Mouse (Mus musculus) neural tube, embryonic 13.5 days (tissue): Measurements from ENCODE around the gene Mpp3. TPM values are rescaled to one million over a fixed set of nuclear protein-coding genes. Genes with fewer than 3 reads are reported as not detected.

Source experiments
- ATAC-seq: fragments of 200-750 bp; cut with Nextera tagmentation; 2 replicates; pipeline ENCODE4 v1.8.0; 2017; ENCODE audit warnings: low read depth, mild to moderate bottlenecking, moderate TSS enrichment, moderate library complexity
- H3K27ac ChIP-seq: fragments of 300-500 bp; sonication (generic); replicated peaks from 2 replicates; pipeline ENCODE4 v1.5.1; 2015; ENCODE audit warnings: moderate library complexity, mild to moderate bottlenecking, inconsistent platforms
- H3K27me3 ChIP-seq: fragments of 300-500 bp; sonication (generic); 2 replicates; pipeline ENCODE4 v1.6.1; 2015; ENCODE audit warnings: mild to moderate bottlenecking, inconsistent platforms
- H3K36me3 ChIP-seq: fragments of 300-500 bp; sonication (generic); 2 replicates; pipeline ENCODE4 v1.6.1; 2015; ENCODE audit warnings: mild to moderate bottlenecking, inconsistent platforms
- H3K4me1 ChIP-seq: fragments of 300-500 bp; sonication (generic); replicated peaks from 2 replicates; pipeline ENCODE4 v1.6.1; 2015; ENCODE audit warnings: inconsistent platforms
- H3K4me2 ChIP-seq: fragments of 300-500 bp; sonication (generic); 2 replicates; pipeline ENCODE4 v1.6.1; 2015; ENCODE audit warnings: inconsistent platforms, mild to moderate bottlenecking, moderate library complexity
- H3K4me3 ChIP-seq: fragments of 300-500 bp; sonication (generic); 2 replicates; pipeline ENCODE4 v1.5.1; 2015; ENCODE audit warnings: mild to moderate bottlenecking, inconsistent platforms
- H3K9ac ChIP-seq: fragments of 300-500 bp; sonication (generic); 2 replicates; pipeline ENCODE4 v1.6.1; 2015; ENCODE audit warnings: moderate library complexity, mild to moderate bottlenecking, inconsistent platforms
- H3K9me3 ChIP-seq: fragments of 300-500 bp; sonication (generic); 2 replicates; pipeline ENCODE4 v1.6.1; 2016; ENCODE audit warnings: inconsistent platforms
- WGBS: fragments of 180-500 bp; shearing (Covaris S2); methylation state at CpG from one replicate; pipeline ENCODE4 v1.1.7; 2015; 5-methylcytosine and 5-hydroxymethylcytosine counted together
- polyA plus RNA-seq: library from polyadenylated mRNA; unstranded; fragments of >200 nt; fragmentation: Nextera tagmentation; extraction: Ambion mirVana; gene quantifications from 2 replicates; pipeline ENCODE4 v1.2.1, GENCODE M21; 2015

The Mpp3 gene
- polyA plus RNA-seq, 1 experiment from 2014 or later = 49.6 TPM

DNA sequence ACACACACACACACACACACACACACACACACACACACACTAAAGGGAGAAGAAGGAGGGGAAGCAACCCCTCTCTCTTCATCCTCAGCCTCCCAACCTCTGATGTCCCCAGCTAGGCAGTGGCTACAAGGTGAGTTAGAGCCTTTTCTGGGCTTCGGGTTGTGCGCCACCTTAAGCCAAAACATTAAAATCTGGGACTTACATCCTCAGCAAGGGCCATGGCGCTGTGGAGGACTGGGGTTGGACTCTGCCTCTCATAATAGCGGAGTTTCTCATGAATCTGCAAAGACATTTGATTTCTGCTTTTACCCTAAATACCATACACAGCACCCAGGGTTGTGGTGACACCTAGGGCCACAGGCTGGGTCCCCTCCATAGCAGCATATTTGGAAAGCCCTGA is 3.4 kb downstream of the Mpp3 start:
- Histone ChIP-seq H3K4me3 (peak overlapping the region; percentile 62), H3K9ac (peak overlapping the region; percentile 86)

DNA sequence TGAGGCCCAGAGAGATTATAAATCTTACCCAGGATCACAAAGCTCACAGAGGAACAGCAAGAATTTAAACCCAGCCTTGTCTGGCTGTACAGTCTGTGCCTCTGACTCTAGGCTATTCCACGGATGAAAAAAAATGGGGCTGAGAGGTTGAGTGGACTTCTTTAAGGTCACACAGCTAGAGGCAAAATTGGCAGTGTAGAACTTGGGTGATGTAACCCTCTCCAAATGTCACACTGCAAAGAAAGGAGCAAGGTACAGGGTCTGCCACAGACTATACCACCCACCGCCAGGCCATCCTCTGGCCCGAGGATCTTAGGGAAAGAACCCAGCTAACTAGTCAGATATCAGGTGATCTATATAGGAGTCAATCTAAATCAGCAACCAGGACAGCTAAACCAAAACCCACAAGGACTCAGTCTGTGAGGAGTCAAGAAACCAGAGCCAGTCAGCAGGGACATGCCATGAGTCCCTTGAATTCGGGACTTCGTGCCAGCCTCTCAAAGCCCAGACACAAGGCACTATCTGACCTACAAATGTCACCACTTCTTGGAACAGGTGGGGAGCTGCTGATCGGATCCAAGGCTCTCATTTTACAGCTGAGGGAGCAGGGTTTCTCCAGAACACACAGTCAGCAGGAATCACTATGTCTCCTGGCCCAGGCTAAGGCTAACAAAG is 4.0 kb downstream of the Mpp3 start:
- Histone ChIP-seq H3K9ac (no peak overlapping the region), H3K4me3 (no peak overlapping the region), H3K27me3 (no peaks in the 10 kb centered on the region), H3K4me2 (peak overlapping the region; percentile 3; the same call in 1 of the 2 replicates), H3K4me1 (peaks cover 45% of the 10 kb centered on the region), H3K36me3 (peaks cover 25% of the 10 kb centered on the region), H3K27ac (no peak overlapping the region), H3K9me3 (no peaks in the 10 kb centered on the region)
- no peak for ATAC-seq
- 78% methylated on average over 6 of the region's 6 CpGs for WGBS

More for the DNA sequence above, 3.4 kb downstream of the Mpp3 start:
- Histone ChIP-seq H3K4me1 (peaks cover 47% of the 10 kb centered on the region), H3K36me3 (peaks cover 25% of the 10 kb centered on the region), H3K4me2 (peak overlapping the region; percentile 65), H3K9me3 (no peaks in the 10 kb centered on the region), H3K27ac (0 out of 2 replicates have a peak overlapping the region, but pooled peaks have one; percentile 3), H3K27me3 (no peaks in the 10 kb centered on the region)
- no peak for ATAC-seq
- 81% methylated on average over 4 of the region's 4 CpGs for WGBS

DNA sequence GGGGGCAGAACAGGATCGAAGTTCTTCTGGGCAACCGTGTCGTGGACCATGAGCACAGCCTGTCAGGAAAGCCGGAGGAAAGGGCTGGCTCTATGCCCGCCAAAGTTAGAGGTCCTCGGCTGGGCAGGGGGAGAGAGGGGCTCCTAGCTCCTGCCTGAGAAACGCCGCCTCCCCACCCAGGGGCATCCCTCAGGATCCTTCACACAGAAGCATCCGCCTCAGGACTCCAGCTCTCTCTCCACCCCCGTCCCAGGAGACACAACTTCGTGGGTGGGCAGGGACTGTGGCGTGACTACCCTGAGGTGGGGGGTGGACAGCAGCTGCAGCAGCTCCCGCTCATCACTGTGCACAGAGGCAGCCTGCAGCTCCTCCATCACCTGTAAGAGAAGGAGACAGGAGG is 4.9 kb downstream of the Mpp3 start:
- Histone ChIP-seq H3K9ac (0 out of 2 replicates have a peak overlapping the region, but pooled peaks have one; percentile 17), H3K9me3 (no peaks in the 10 kb centered on the region), H3K27me3 (no peaks in the 10 kb centered on the region), H3K4me3 (no peak overlapping the region), H3K4me1 (peaks cover 45% of the 10 kb centered on the region), H3K4me2 (no peak overlapping the region), H3K36me3 (peaks cover 32% of the 10 kb centered on the region), H3K27ac (no peak overlapping the region)
- ATAC-seq = no peak
- 68% methylated on average over 13 of the region's 13 CpGs for WGBS

DNA sequence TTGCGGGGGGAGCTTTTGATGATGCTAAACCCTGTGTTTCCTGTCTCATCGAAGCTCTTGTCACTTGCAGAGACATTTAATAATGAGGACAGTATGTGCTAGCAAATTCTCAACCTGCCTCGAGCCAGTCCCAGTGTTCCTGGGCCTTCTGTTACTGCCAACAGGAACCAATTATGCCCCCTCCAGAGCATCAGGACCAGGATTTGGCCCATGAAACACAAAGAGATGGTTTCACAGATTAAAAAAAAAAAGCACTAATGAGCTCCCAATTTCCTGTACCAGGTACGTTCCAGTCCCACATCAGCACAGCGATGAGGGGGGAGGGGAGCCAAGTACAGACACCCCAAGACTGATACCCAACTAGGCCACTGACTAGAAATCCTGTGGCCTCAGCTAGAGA is 7.1 kb downstream of the Mpp3 start:
- Histone ChIP-seq H3K36me3 (peaks cover 54% of the 10 kb centered on the region), H3K4me3 (no peak overlapping the region), H3K9me3 (no peaks in the 10 kb centered on the region), H3K27me3 (no peaks in the 10 kb centered on the region), H3K4me2 (no peak overlapping the region), H3K4me1 (peaks cover 35% of the 10 kb centered on the region), H3K27ac (no peak overlapping the region), H3K9ac (no peak overlapping the region)
- no peak for ATAC-seq
- WGBS = 84% methylated on average over 5 of the region's 5 CpGs

DNA sequence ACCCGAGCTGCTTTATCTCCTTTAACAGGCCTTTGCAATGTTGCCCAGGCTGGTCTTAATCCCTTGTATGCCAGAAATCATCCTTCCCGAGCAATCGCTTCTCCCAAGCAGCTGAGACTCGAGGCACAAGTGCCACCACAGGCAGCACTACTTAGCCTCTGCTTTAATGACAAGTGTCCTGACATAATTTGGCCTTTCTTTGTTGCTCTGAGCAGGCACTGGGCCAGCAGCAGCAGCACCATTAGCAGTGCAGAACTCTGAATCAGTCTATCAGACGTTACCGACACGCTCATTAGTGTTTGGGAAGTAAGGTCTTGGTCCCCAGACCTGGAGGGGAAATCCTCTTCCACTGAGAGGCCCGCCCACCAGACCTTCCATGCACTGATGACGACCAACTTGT is 8.5 kb downstream of the Mpp3 start:
- H3K4me3 ChIP-seq = no peak overlapping the region
- H3K9me3 ChIP-seq = no peaks in the 10 kb centered on the region
- no peak overlapping the region for H3K9ac ChIP-seq
- H3K36me3 ChIP-seq = peaks cover 66% of the 10 kb centered on the region
- H3K27ac ChIP-seq = no peak overlapping the region
- H3K4me1 ChIP-seq = peaks cover 33% of the 10 kb centered on the region
- no peak for ATAC-seq
- H3K4me2 ChIP-seq = no peak overlapping the region
- WGBS = 64% methylated on average over 9 of the region's 9 CpGs
- no peaks in the 10 kb centered on the region for H3K27me3 ChIP-seq

DNA sequence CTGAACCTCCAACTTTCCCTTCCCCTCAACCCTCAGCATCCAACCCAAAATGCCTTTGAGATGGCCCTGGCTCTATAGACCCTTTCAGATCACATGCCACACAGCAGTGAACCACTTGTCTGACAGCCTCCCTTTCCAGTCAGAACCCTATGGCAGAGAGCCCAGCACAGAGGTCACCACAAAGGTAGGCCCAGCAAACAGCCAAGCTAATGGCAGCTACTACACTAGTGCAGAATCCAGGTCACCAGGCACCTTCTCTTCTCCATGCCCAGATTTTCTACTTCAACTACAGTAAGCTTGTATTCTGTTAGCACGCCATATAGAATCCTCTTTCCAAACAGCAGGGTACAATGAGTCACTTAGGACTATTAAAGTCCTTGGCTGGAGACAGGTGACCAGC is 12.1 kb downstream of the Mpp3 start:
- Histone ChIP-seq H3K4me2 (no peak overlapping the region), H3K9ac (no peak overlapping the region), H3K4me1 (peaks cover 16% of the 10 kb centered on the region), H3K27ac (no peak overlapping the region), H3K27me3 (no peaks in the 10 kb centered on the region), H3K4me3 (no peak overlapping the region), H3K9me3 (no peaks in the 10 kb centered on the region), H3K36me3 (peaks cover 76% of the 10 kb centered on the region)
- WGBS = 97% methylated on average over 1 of the region's 1 CpGs
- no peak for ATAC-seq

DNA sequence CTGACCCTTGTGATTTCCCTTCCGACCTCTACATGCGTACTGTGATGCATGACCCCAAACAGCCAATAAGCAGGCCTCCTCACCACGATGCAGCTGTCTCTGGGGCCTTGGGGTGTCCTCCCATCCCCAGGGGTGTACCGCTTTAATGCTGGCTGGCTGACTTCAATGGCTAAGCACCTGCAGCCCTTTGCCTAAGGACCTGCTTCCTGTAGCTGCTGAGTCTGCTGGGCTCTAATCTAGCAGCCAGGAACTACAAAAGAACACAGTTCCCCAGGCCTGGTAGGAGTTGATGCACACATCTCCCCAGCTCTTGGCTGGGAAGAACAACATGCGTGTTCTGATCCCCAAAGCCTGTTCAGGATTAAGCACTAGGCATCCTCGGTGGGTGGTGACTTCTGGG is 12.8 kb downstream of the Mpp3 start:
- H3K27me3 ChIP-seq = no peaks in the 10 kb centered on the region
- H3K27ac ChIP-seq = no peak overlapping the region
- WGBS = 54% methylated on average over 6 of the region's 6 CpGs
- no peak for ATAC-seq
- no peak overlapping the region for H3K4me3 ChIP-seq
- no peak overlapping the region for H3K4me2 ChIP-seq
- peaks cover 22% of the 10 kb centered on the region for H3K4me1 ChIP-seq
- no peaks in the 10 kb centered on the region for H3K9me3 ChIP-seq
- peaks cover 83% of the 10 kb centered on the region for H3K36me3 ChIP-seq
- no peak overlapping the region for H3K9ac ChIP-seq

DNA sequence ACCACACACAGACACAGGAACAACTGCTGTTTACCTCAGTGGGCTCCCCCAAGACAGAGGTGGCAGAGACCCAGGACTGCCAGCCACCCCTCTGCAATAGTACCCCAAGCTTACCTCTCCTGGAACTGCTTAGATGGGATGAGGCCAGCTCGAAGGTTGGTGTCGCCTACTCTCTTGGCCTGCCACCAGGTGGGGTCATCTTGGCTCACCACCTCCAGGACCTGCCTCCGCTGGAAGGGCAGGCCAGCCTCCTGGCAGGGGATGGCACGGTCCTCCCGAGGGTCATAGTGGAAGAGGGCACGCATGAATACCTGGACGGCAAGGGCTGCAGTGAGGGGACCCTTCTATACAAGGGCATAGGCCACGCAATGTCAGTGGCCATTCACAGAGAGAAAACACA is 15.1 kb downstream of the Mpp3 start:
- Histone ChIP-seq H3K36me3 (peaks cover 91% of the 10 kb centered on the region), H3K9ac (no peak overlapping the region), H3K4me1 (peaks cover 34% of the 10 kb centered on the region), H3K4me2 (no peak overlapping the region), H3K27me3 (no peaks in the 10 kb centered on the region), H3K27ac (no peak overlapping the region), H3K4me3 (no peak overlapping the region), H3K9me3 (no peaks in the 10 kb centered on the region)
- ATAC-seq = no peak
- 85% methylated on average over 8 of the region's 8 CpGs for whole genome bisulfite sequencing

DNA sequence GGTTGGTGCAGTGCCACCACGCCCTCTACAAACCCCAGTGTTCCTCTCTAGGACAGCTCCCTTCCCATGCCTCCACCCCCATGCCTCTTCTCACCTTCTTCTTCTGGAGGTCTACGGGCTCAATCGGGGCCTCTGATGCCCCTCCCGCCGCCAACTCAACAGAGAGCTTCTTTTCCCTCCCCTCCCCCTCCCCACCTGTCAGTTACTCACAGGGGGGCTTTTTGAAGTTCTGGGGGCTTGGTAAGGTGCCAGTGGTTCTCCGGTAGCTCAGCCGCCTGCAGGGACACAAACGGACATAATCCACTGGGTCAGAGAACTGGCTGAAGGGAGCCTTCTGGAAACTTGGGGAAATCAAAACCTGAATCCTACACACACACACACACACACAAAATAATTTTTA is 16.8 kb downstream of the Mpp3 start:
- Histone ChIP-seq H3K27me3 (no peaks in the 10 kb centered on the region), H3K4me2 (no peak overlapping the region), H3K9me3 (no peaks in the 10 kb centered on the region), H3K4me3 (no peak overlapping the region), H3K9ac (no peak overlapping the region), H3K4me1 (peaks cover 34% of the 10 kb centered on the region), H3K27ac (no peak overlapping the region), H3K36me3 (peaks cover 90% of the 10 kb centered on the region)
- WGBS = 86% methylated on average over 8 of the region's 8 CpGs
- no peak for ATAC-seq

DNA sequence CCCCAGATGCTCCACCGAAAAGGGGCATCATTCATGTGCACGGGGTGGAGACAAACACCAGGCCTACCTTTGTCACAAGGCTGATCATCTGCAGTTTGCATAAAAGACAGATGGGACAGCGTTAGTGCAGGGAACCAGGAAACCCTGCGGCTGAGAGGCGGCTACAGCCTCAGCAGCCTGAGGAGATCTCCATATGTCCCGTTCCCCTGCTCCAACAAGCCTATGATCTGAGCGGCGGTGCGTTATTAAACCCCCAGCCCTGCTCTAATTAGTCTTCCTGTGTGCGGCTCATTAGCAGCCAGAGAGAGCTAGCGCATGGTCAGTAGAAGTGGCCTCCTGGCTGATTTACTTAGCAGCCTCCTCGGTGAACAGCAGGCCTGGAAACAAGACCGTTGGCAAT is 18.1 kb downstream of the Mpp3 start:
- WGBS = 35% methylated on average over 13 of the region's 13 CpGs
- Histone ChIP-seq H3K4me3 (no peak overlapping the region), H3K4me2 (no peak overlapping the region), H3K9me3 (no peaks in the 10 kb centered on the region), H3K36me3 (peaks cover 94% of the 10 kb centered on the region), H3K27ac (peak overlapping the region; percentile 86), H3K27me3 (no peaks in the 10 kb centered on the region), H3K4me1 (peaks cover 20% of the 10 kb centered on the region), H3K9ac (0 out of 2 replicates have a peak overlapping the region, but pooled peaks have one; percentile 34)
- peak; percentile 68 for ATAC-seq

DNA sequence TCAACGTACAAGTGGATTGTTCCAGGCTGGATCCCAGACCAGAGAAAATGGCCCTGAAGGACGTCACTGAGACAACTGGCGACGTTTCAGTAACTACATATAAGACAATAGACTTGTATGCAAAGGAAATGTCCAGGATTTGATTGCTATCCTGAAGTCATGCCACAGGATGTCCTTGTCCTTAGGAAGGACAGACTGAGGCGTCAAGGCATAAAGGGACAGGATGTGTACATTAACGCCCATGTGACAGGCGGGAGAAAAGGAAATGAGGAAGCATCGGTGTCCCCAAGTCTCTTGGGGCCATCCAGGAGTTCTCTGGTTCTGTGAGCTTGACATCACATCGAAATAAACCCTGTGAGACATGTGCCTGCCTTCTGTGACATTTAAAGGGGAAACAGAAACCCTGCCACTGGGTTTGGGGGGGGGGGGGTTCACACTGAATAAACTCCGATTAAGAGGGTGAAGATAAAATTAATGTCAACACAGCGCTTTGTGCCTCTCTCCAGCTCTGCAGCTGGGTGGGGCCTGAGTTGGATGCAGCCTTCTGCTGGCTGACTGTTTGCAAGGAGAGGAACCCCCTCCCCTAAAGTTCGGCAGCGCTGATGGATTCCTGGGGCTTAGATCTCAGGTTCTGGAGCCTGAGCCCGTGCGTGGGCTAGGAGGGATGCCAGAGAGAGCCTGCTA is 19.2 kb downstream of the Mpp3 start:
- WGBS = 85% methylated on average over 15 of the region's 15 CpGs
- peak overlapping the region; percentile 86 for H3K27ac ChIP-seq
- H3K4me1 ChIP-seq = peaks cover 18% of the 10 kb centered on the region
- H3K9ac ChIP-seq = no peak overlapping the region
- no peaks in the 10 kb centered on the region for H3K27me3 ChIP-seq
- H3K36me3 ChIP-seq = peaks cover 95% of the 10 kb centered on the region
- no peak overlapping the region for H3K4me2 ChIP-seq
- no peak overlapping the region for H3K4me3 ChIP-seq
- H3K9me3 ChIP-seq = no peaks in the 10 kb centered on the region
- ATAC-seq = no peak

DNA sequence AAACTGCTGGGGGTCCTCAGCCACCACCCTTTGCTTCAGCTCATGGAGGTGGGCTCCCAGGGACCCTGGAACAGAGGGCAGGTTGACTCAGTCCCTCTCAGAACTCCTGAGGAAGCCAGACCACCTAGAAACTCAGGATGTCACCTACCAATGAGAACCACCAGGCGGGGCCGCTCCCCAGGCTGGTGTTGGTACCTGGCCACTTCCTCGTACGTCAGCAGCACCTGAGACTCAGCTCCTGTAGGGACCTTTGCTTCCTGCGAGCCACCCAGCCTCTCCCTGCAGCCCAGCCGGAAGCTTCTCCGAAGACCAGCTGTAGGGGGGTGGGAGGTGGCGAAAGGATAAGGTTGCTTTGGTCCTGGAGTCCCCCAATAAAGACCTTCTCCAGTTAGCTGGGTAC is 19.9 kb downstream of the Mpp3 start:
- ATAC-seq = no peak
- H3K36me3 ChIP-seq = peaks cover 97% of the 10 kb centered on the region
- WGBS = 90% methylated on average over 8 of the region's 8 CpGs

More for the DNA sequence above, 19.9 kb downstream of the Mpp3 start:
- H3K9me3 ChIP-seq = no peaks in the 10 kb centered on the region
- H3K4me3 ChIP-seq = no peak overlapping the region
- no peak overlapping the region for H3K4me2 ChIP-seq
- H3K27me3 ChIP-seq = no peaks in the 10 kb centered on the region
- H3K4me1 ChIP-seq = peaks cover 18% of the 10 kb centered on the region
- no peak overlapping the region for H3K9ac ChIP-seq
- no peak overlapping the region for H3K27ac ChIP-seq
